Mouse (Mus musculus) ES-Bruce4 (cell line): Measurements from ENCODE around the gene F7.

Experiments used
- CTCF ChIP-seq: IDR thresholded peaks from one replicate; pipeline ENCODE4 v1.8.1; 2011; ENCODE audit warnings: low read depth, low read length
- POLR2A ChIP-seq: IDR thresholded peaks from one replicate; pipeline ENCODE4 v1.8.1; 2011; ENCODE audit warnings: low read length; ENCODE audit not compliant: insufficient read depth

DNA sequence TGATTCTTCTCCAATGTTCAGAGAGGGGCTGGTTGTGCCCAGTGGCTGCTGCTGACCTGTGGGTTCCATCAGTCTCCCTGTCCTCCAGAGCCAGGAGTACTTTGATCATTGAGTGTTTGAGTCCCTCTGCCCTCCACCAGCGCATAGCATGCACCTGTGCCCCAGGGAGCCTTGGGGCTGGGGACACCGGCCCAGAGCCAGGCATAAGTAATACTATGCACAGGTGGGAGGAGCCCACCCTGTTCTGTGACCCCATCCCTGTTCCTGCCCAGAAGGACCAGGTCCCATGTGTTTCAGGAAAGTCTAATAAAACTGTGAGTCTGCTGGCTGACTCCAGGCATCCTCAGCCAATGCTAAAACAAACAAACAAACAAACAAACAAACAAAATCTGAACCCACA is 47.5 kb upstream of the F7 start:
- TF ChIP-seq CTCF (no peak), POLR2A (no peak)
